Mouse (Mus musculus): ENCODE data around the gene Ascl5. TPM values are rescaled to one million over a fixed set of nuclear protein-coding genes. Genes with fewer than 3 reads are reported as not detected.
A peak's percentile ranks its signal among the peaks of the same experiment; 100 is the strongest.

The Ascl5 gene
- not detected in 2 replicates for polyA plus RNA-seq (2015; fragmentation: Nextera tagmentation; extraction: Ambion mirVana)

- Histone ChIP-seq H3K9ac (no peak within 1 kb of the TSS), H3K4me2 (replicated peaks) (peak within 1 kb of the TSS; percentile 63), H3K27ac (no peak within 1 kb of the TSS), H3K4me1 (replicated peaks) (peaks cover 9% of the 10 kb centered on the region; the same call in 1 of the 2 replicates), H3K36me3 (no peaks in the 10 kb centered on the region), H3K27me3 (replicated peaks) (peaks cover 36% of the 10 kb centered on the region), H3K9me3 (no peaks in the 10 kb centered on the region), H3K4me3 (replicated peaks) (peak within 1 kb of the TSS; percentile 30)
- ATAC-seq = peak; percentile 21; the same call in 1 of the 2 replicates
- WGBS = 21% methylated on average over 29 of the region's 29 CpGs
Observed at GRCm38 (mm10) chr1:136050312-136051012, at the start of gene Ascl5. Ascl5 (plus strand) TSS chr1:136050804.

- ATAC-seq = peak; percentile 73
Observed at GRCm38 (mm10) chr1:136001438-136001837, 49.2 kb upstream of the Ascl5 start.

GRCm38 (mm10) chr1:136006292-136006748, 44.3 kb upstream of the Ascl5 start, which contains the start of gene Igfn1:
Igfn1 (minus strand) TSS chr1:136006342.
- no peaks in the 10 kb centered on the region for H3K4me1 ChIP-seq (replicated peaks)
- H3K9me3 ChIP-seq = no peaks in the 10 kb centered on the region
- 84% methylated on average over 3 of the region's 3 CpGs for WGBS
- H3K36me3 ChIP-seq = no peaks in the 10 kb centered on the region
- ATAC-seq = no peak
- H3K27me3 ChIP-seq (replicated peaks) = no peaks in the 10 kb centered on the region
- H3K4me2 ChIP-seq (replicated peaks) = peak within 1 kb of the TSS; percentile 83
- H3K4me3 ChIP-seq (replicated peaks) = peak within 1 kb of the TSS; percentile 47; the same call in 1 of the 2 replicates
- H3K9ac ChIP-seq = no peak within 1 kb of the TSS; the same call in 1 of the 2 replicates
- H3K27ac ChIP-seq = no peak within 1 kb of the TSS

More at GRCm38 (mm10) chr1:136001438-136001837, 49.2 kb upstream of the Ascl5 start:
- Histone ChIP-seq H3K4me1 (replicated peaks) (no peaks in the 10 kb centered on the region), H3K27ac (no peak overlapping the region), H3K4me3 (replicated peaks) (no peak overlapping the region), H3K9ac (no peak overlapping the region), H3K4me2 (replicated peaks) (no peak overlapping the region), H3K36me3 (no peaks in the 10 kb centered on the region), H3K9me3 (no peaks in the 10 kb centered on the region), H3K27me3 (replicated peaks) (no peaks in the 10 kb centered on the region)
- 81% methylated on average over 2 of the region's 2 CpGs for WGBS

GRCm38 (mm10) chr1:136007211-136008158, 43.1 kb upstream of the Ascl5 start, which contains the start of gene Tmem9:
Tmem9 (plus strand) TSS chr1:136008150.
- H3K9me3 ChIP-seq = no peaks in the 10 kb centered on the region
- peak within 1 kb of the TSS; percentile 31; the same call in 1 of the 2 replicates for H3K9ac ChIP-seq
- H3K4me3 ChIP-seq (replicated peaks) = peak within 1 kb of the TSS; percentile 47
- no peaks in the 10 kb centered on the region for H3K4me1 ChIP-seq (replicated peaks)
- no peak within 1 kb of the TSS for H3K27ac ChIP-seq
- no peaks in the 10 kb centered on the region for H3K27me3 ChIP-seq (replicated peaks)
- WGBS = 4% methylated on average over 37 of the region's 37 CpGs
- no peaks in the 10 kb centered on the region for H3K36me3 ChIP-seq
- ATAC-seq = peak; percentile 97
- H3K4me2 ChIP-seq (replicated peaks) = peak within 1 kb of the TSS; percentile 83

- no peaks in the 10 kb centered on the region for H3K27me3 ChIP-seq (replicated peaks)
- 14% methylated on average over 8 of the region's 8 CpGs for WGBS
- H3K36me3 ChIP-seq = no peaks in the 10 kb centered on the region
- H3K4me2 ChIP-seq (replicated peaks) = peak overlapping the region; percentile 83
- H3K9me3 ChIP-seq = no peaks in the 10 kb centered on the region
- H3K27ac ChIP-seq = no peak overlapping the region
- H3K9ac ChIP-seq = no peak overlapping the region
- peak overlapping the region; percentile 47 for H3K4me3 ChIP-seq (replicated peaks)
- peak; percentile 82 for ATAC-seq
- no peaks in the 10 kb centered on the region for H3K4me1 ChIP-seq (replicated peaks)
Observed at GRCm38 (mm10) chr1:136008159-136008533, 42.5 kb upstream of the Ascl5 start.

GRCm38 (mm10) chr1:136010247-136010646, 40.4 kb upstream of the Ascl5 start:
- no peaks in the 10 kb centered on the region for H3K36me3 ChIP-seq
- no peaks in the 10 kb centered on the region for H3K27me3 ChIP-seq (replicated peaks)
- no peaks in the 10 kb centered on the region for H3K9me3 ChIP-seq
- H3K27ac ChIP-seq = no peak overlapping the region
- WGBS = 92% methylated on average over 4 of the region's 4 CpGs
- ATAC-seq = no peak
- no peak overlapping the region for H3K9ac ChIP-seq
- no peak overlapping the region for H3K4me3 ChIP-seq (replicated peaks)
- no peak overlapping the region for H3K4me2 ChIP-seq (replicated peaks)
- no peaks in the 10 kb centered on the region for H3K4me1 ChIP-seq (replicated peaks)

GRCm38 (mm10) chr1:136013513-136013912, 37.1 kb upstream of the Ascl5 start:
- Histone ChIP-seq H3K4me3 (replicated peaks) (no peak overlapping the region), H3K9ac (no peak overlapping the region), H3K27me3 (replicated peaks) (no peaks in the 10 kb centered on the region), H3K4me1 (replicated peaks) (0 out of 2 replicates have a peak, but pooled peaks cover 3% of the 10 kb centered on the region), H3K36me3 (no peaks in the 10 kb centered on the region), H3K9me3 (no peaks in the 10 kb centered on the region), H3K4me2 (replicated peaks) (no peak overlapping the region), H3K27ac (no peak overlapping the region)
- no peak for ATAC-seq
- WGBS = 83% methylated on average over 4 of the region's 4 CpGs

GRCm38 (mm10) chr1:136014796-136015502, 35.7 kb upstream of the Ascl5 start:
- ATAC-seq = no peak; the same call in 1 of the 2 replicates
- WGBS = 58% methylated on average over 2 of the region's 2 CpGs

GRCm38 (mm10) chr1:136017307-136017706, 33.3 kb upstream of the Ascl5 start:
- peak; percentile 31; the same call in 1 of the 2 replicates for ATAC-seq
- Histone ChIP-seq H3K27ac (no peak overlapping the region), H3K27me3 (replicated peaks) (no peaks in the 10 kb centered on the region), H3K4me1 (replicated peaks) (0 out of 2 replicates have a peak, but pooled peaks cover 7% of the 10 kb centered on the region), H3K4me2 (replicated peaks) (peak overlapping the region; percentile 92), H3K4me3 (replicated peaks) (no peak overlapping the region), H3K36me3 (no peaks in the 10 kb centered on the region), H3K9me3 (no peaks in the 10 kb centered on the region), H3K9ac (no peak overlapping the region)
- 93% methylated on average over 2 of the region's 2 CpGs for WGBS

More at GRCm38 (mm10) chr1:136014796-136015502, 35.7 kb upstream of the Ascl5 start:
- Histone ChIP-seq H3K9me3 (no peaks in the 10 kb centered on the region), H3K27me3 (replicated peaks) (no peaks in the 10 kb centered on the region), H3K9ac (no peak overlapping the region), H3K27ac (no peak overlapping the region), H3K4me2 (replicated peaks) (no peak overlapping the region), H3K4me3 (replicated peaks) (no peak overlapping the region), H3K4me1 (replicated peaks) (0 out of 2 replicates have a peak, but pooled peaks cover 7% of the 10 kb centered on the region), H3K36me3 (no peaks in the 10 kb centered on the region)

GRCm38 (mm10) chr1:136017907-136018313, 32.7 kb upstream of the Ascl5 start:
- under 1% methylated on average over 22 of the region's 22 CpGs for WGBS
- ATAC-seq = peak; percentile 98

GRCm38 (mm10) chr1:136018390-136019189, 32.0 kb upstream of the Ascl5 start:
- H3K9ac ChIP-seq = peak overlapping the region; percentile 77
- H3K36me3 ChIP-seq = 0 out of 2 replicates have a peak, but pooled peaks cover 4% of the 10 kb centered on the region
- H3K4me1 ChIP-seq (replicated peaks) = 0 out of 2 replicates have a peak, but pooled peaks cover 7% of the 10 kb centered on the region
- peak overlapping the region; percentile 83 for H3K4me3 ChIP-seq (replicated peaks)
- peak overlapping the region; percentile 92 for H3K4me2 ChIP-seq (replicated peaks)
- WGBS = 2% methylated on average over 24 of the region's 24 CpGs
- H3K27ac ChIP-seq = peak overlapping the region; percentile 67
- H3K9me3 ChIP-seq = no peaks in the 10 kb centered on the region
- H3K27me3 ChIP-seq (replicated peaks) = no peaks in the 10 kb centered on the region
- ATAC-seq = peak; percentile 60

More at GRCm38 (mm10) chr1:136017907-136018313, 32.7 kb upstream of the Ascl5 start:
- Histone ChIP-seq H3K9ac (peak overlapping the region; percentile 77), H3K4me2 (replicated peaks) (peak overlapping the region; percentile 92), H3K9me3 (no peaks in the 10 kb centered on the region), H3K36me3 (no peaks in the 10 kb centered on the region), H3K4me3 (replicated peaks) (peak overlapping the region; percentile 83), H3K4me1 (replicated peaks) (0 out of 2 replicates have a peak, but pooled peaks cover 7% of the 10 kb centered on the region), H3K27ac (peak overlapping the region; percentile 67), H3K27me3 (replicated peaks) (no peaks in the 10 kb centered on the region)

Measured in intestine, embryonic 15.5 days (tissue).